Mouse (Mus musculus) limb, embryonic 14.5 days (tissue): Measurements from ENCODE around the gene Klhl3. TPM values are rescaled to one million over a fixed set of nuclear protein-coding genes. Genes with fewer than 3 reads are reported as not detected.

Experiments
- ATAC-seq: fragments of 200-750 bp; cut with Nextera tagmentation; 2 replicates; pipeline ENCODE4 v1.8.0; 2017; ENCODE audit warnings: low read depth, moderate number of reproducible peaks, moderate TSS enrichment; ENCODE audit not compliant: low FRiP score
- DNase-seq: peaks from one replicate; pipeline ENCODE4 v3.0.0-alpha.2; 2015; ENCODE audit warnings: low spot score
- H3K27ac ChIP-seq: fragments of 300-500 bp; sonication (generic); replicated peaks from 2 replicates; pipeline ENCODE4 v1.5.1; 2014; ENCODE audit warnings: low read depth, mild to moderate bottlenecking, low read length, moderate library complexity, mixed read lengths
- H3K27me3 ChIP-seq: fragments of 300-500 bp; sonication (generic); 2 replicates; pipeline ENCODE4 v1.6.1; 2014; ENCODE audit warnings: low read length, mixed read lengths; ENCODE audit not compliant: control insufficient read depth, insufficient read depth
- H3K36me3 ChIP-seq: fragments of 300-500 bp; sonication (generic); 2 replicates; pipeline ENCODE4 v1.6.1; 2014; ENCODE audit warnings: mild to moderate bottlenecking, low read length, moderate library complexity, mixed read lengths; ENCODE audit not compliant: control insufficient read depth, insufficient read depth
- H3K4me1 ChIP-seq: fragments of 300-500 bp; sonication (generic); 2 replicates; pipeline ENCODE4 v1.6.1; 2014; ENCODE audit warnings: antibody characterized with exemption, low read length, mixed read lengths; ENCODE audit not compliant: control insufficient read depth, insufficient read depth
- H3K4me2 ChIP-seq: fragments of 300-500 bp; sonication (generic); replicated peaks from 2 replicates; pipeline ENCODE4 v1.6.1; 2014; ENCODE audit warnings: low read depth, mild to moderate bottlenecking, low read length, moderate library complexity; ENCODE audit not compliant: severe bottlenecking
- H3K4me3 ChIP-seq: fragments of 300-500 bp; sonication (generic); replicated peaks from 2 replicates; pipeline ENCODE4 v1.5.1; 2014; ENCODE audit warnings: low read length
- H3K9ac ChIP-seq: fragments of 300-500 bp; sonication (generic); 2 replicates; pipeline ENCODE4 v1.6.1; 2014; ENCODE audit warnings: mild to moderate bottlenecking, low read depth, low read length, moderate library complexity; ENCODE audit not compliant: severe bottlenecking
- H3K9me3 ChIP-seq: fragments of 300-500 bp; sonication (generic); 2 replicates; pipeline ENCODE4 v1.6.1; 2016; ENCODE audit warnings: low read length; ENCODE audit not compliant: control insufficient read depth
- POLR2A ChIP-seq: fragments of 200-500 bp; IDR thresholded peaks from 2 replicates; pipeline ENCODE4 v1.8.0; 2012; ENCODE audit warnings: inconsistent platforms, mild to moderate bottlenecking, moderate library complexity, borderline replicate concordance; ENCODE audit not compliant: insufficient read depth, insufficient read length; ENCODE audit errors: extremely low read depth
- whole genome bisulfite sequencing: fragments of 180-500 bp; shearing (Covaris S2); extraction: QIAGEN DNeasy Blood & Tissue Kit; methylation state at CpG from one replicate; pipeline ENCODE4 v1.1.7; 2014; 5-methylcytosine and 5-hydroxymethylcytosine counted together
- polyA plus RNA-seq, 2 experiments: library from polyadenylated mRNA; depleted of rRNA in 1 of 2; stranded (reverse) in 1 of 2; unstranded in 1 of 2; fragments of >200 nt; fragmentation: Nextera tagmentation in 1 of 2; extraction: Ambion mirVana in 1 of 2; gene quantifications; 2 replicates each; pipeline versions ENCODE4 v1.2.1 to v1.2.3; 2012 to 2014

Klhl3 gene
- polyA plus RNA-seq, 2 experiments, result 3.0 to 3.7 TPM

- DNase-seq, result no peak
- Histone ChIP-seq H3K4me1 (peaks cover 32% of the 10 kb centered on the region), H3K27ac (no peak overlapping the region), H3K9ac (no peak overlapping the region), H3K9me3 (no peaks in the 10 kb centered on the region), H3K4me2 (no peak overlapping the region), H3K36me3 (no peaks in the 10 kb centered on the region), H3K27me3 (no peaks in the 10 kb centered on the region), H3K4me3 (no peak overlapping the region)
- no peak for TF ChIP-seq POLR2A
- WGBS, result 77% methylated on average over 15 of the region's 15 CpGs
- ATAC-seq, result no peak
These were observed 44.8 kb downstream of the Klhl3 start for GRCm38 (mm10) chr13:58068421-58069209.

DNA sequence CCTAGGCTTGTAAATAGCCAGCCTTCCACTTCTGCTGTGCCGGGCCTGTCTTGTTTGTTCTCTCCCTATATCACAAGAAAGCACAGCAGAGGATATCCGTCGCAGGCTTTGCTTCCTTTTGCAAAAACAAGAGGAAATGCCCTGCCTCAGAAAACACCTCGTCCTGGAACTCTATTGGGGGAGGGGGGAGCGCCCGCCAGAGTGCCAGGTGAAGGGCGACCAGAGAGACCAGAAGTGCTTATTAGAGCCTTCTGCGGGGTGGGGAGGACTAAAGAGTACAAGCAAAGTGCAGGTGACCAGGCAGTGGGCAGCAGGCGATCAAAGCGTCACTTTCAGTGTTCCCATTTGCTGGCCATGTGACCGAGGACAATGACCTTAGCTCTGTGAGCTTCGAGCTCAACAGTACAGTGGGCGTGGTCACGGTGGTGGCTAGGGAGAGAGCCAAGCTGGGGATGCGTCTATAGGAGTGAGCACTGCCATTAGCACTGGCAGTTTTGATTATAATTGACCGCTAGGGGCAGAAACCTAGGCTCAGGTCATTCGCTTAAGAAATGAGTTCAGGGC is 45.8 kb downstream of the Klhl3 start:
- Histone ChIP-seq H3K27me3 (no peaks in the 10 kb centered on the region), H3K4me1 (peaks cover 32% of the 10 kb centered on the region), H3K27ac (peak overlapping the region; percentile 44; the same call in 1 of the 2 replicates), H3K9me3 (no peaks in the 10 kb centered on the region), H3K4me3 (no peak overlapping the region), H3K9ac (no peak overlapping the region), H3K36me3 (no peaks in the 10 kb centered on the region), H3K4me2 (peak overlapping the region; percentile 11; the same call in 1 of the 2 replicates)
- DNase-seq, result peak; percentile 58
- no peak for TF ChIP-seq POLR2A
- no peak for ATAC-seq
- WGBS, result 10% methylated on average over 17 of the region's 17 CpGs

GRCm38 (mm10) chr13:58066496-58067389 is 46.6 kb downstream of the Klhl3 start:
- H3K9ac ChIP-seq, result no peak overlapping the region
- H3K4me3 ChIP-seq, result no peak overlapping the region
- peaks cover 1% of the 10 kb centered on the region; the same call in 1 of the 2 replicates for H3K36me3 ChIP-seq
- WGBS, result 41% methylated on average over 14 of the region's 14 CpGs
- TF ChIP-seq POLR2A, result no peak
- no peaks in the 10 kb centered on the region for H3K9me3 ChIP-seq
- no peak for ATAC-seq
- peaks cover 32% of the 10 kb centered on the region for H3K4me1 ChIP-seq
- H3K27ac ChIP-seq, result peak overlapping the region; percentile 44; the same call in 1 of the 2 replicates
- H3K27me3 ChIP-seq, result no peaks in the 10 kb centered on the region
- DNase-seq, result peak; percentile 47
- H3K4me2 ChIP-seq, result no peak overlapping the region

DNA sequence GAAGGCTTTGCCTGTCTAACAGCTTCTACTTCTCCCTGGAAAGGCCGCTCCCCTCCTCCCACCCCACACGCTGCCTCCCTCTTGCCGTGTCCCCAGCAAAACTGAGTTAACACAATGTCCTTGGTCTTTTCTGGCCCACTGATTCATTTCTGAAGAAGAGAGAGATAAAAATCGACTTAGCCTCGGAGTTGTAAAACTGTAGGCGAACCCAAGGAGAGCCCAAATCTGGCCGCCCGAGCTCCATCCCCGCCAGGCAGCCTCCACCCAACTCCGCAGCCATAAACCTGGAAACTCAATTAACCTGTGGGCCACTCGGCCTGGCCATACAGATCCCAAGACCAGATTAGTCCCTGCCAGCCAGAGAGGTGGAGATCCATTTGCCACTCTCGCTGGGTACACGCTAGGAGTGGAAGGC is 47.3 kb downstream of the Klhl3 start:
- Histone ChIP-seq H3K9me3 (no peaks in the 10 kb centered on the region), H3K4me2 (no peak overlapping the region), H3K27ac (0 out of 2 replicates have a peak overlapping the region, but pooled peaks have one; percentile 44), H3K4me1 (peaks cover 32% of the 10 kb centered on the region), H3K36me3 (peaks cover 7% of the 10 kb centered on the region; the same call in 1 of the 2 replicates), H3K9ac (no peak overlapping the region), H3K4me3 (no peak overlapping the region), H3K27me3 (no peaks in the 10 kb centered on the region)
- no peak for TF ChIP-seq POLR2A
- DNase-seq (no peak), ATAC-seq (no peak)
- 33% methylated on average over 13 of the region's 13 CpGs for WGBS

GRCm38 (mm10) chr13:58065316-58065715 is 48.1 kb downstream of the Klhl3 start:
- Histone ChIP-seq H3K9me3 (no peaks in the 10 kb centered on the region), H3K36me3 (peaks cover 7% of the 10 kb centered on the region; the same call in 1 of the 2 replicates), H3K4me1 (peaks cover 32% of the 10 kb centered on the region), H3K9ac (no peak overlapping the region), H3K4me3 (no peak overlapping the region), H3K4me2 (no peak overlapping the region), H3K27me3 (no peaks in the 10 kb centered on the region), H3K27ac (no peak overlapping the region)
- ATAC-seq (no peak), DNase-seq (no peak)
- no peak for TF ChIP-seq POLR2A
- 61% methylated on average over 5 of the region's 5 CpGs for WGBS
